Mouse (Mus musculus): ENCODE data around the gene Neil1.

Gene Neil1

GRCm38 (mm10) chr9:57139110-57139509 is 9.0 kb downstream of the Neil1 start:
- no peak for DNase-seq (ENCODE audit: low spot score)

- no peak for DNase-seq (ENCODE audit: low spot score)
Observed at GRCm38 (mm10) chr9:57138507-57138906, 9.6 kb downstream of the Neil1 start.

- DNase-seq (ENCODE audit: low spot score) = no peak
Observed at GRCm38 (mm10) chr9:57137777-57138176, 10.3 kb downstream of the Neil1 start.

GRCm38 (mm10) chr9:57137246-57137645 is 10.9 kb downstream of the Neil1 start:
- no peak for DNase-seq (ENCODE audit: low spot score)

- peak; percentile 83 for DNase-seq (ENCODE audit: low spot score)
Observed at GRCm38 (mm10) chr9:57130577-57131433, 17.3 kb downstream of the Neil1 start, which contains the start of gene Man2c1. Gene Man2c1, plus strand, starts transcription at chr9:57130690.

GRCm38 (mm10) chr9:57129641-57130040 is 18.5 kb downstream of the Neil1 start:
- DNase-seq (ENCODE audit: low spot score) = no peak

- DNase-seq (ENCODE audit: low spot score) = no peak
Observed at GRCm38 (mm10) chr9:57117261-57117755, 30.8 kb downstream of the Neil1 start.

Measured in ovary, postnatal 14 days (tissue).